Mouse (Mus musculus) liver, adult 2 months (tissue): ENCODE measurements around the gene Gpd2.

Experiments used
- CTCF ChIP-seq: fragments of 200-500 bp; IDR thresholded peaks from 2 replicates; pipeline ENCODE4 v1.5.1; 2011; ENCODE audit warnings: low read depth, low read length, control low read depth
- POLR2A ChIP-seq: fragments of 200-500 bp; IDR thresholded peaks from 2 replicates; pipeline ENCODE4 v1.6.1; 2011; ENCODE audit warnings: low read length, control low read depth; ENCODE audit not compliant: insufficient read depth; ENCODE audit errors: extremely low read depth

DNA sequence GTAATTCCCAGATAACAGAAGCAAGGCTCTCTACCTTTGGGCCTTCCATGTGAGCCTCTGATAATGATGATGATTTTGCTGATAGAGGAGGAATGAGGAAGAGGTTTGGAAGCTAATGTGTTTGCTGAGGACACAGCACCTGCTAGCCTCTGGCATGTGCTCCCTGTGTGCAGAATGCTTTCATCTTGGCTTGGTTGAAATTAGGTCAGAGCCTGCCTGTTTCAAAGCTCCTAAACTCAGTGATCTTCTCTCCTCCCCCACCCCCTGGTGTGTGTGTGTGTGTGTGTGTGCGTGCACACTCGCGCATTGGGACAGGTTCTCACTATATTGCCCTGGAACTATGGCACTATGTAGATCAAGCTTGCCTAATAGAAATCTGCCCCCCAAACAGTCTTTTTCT is 10.0 kb upstream of the Gpd2 start:
- no peak for TF ChIP-seq POLR2A
- no peak for TF ChIP-seq CTCF
